Mouse (Mus musculus) neural tube, embryonic 15.5 days (tissue): ENCODE results near the gene Fgfr2. TPM values are rescaled to one million over a fixed set of nuclear protein-coding genes. Genes with fewer than 3 reads are reported as not detected.

Source experiments
- ATAC-seq: fragments of 200-750 bp; cut with Nextera tagmentation; 2 replicates; pipeline ENCODE4 v1.8.0; 2017; ENCODE audit warnings: mild to moderate bottlenecking, moderate TSS enrichment, moderate library complexity; ENCODE audit not compliant: low FRiP score
- H3K27ac ChIP-seq: fragments of 300-500 bp; sonication (generic); replicated peaks from 2 replicates; pipeline ENCODE4 v1.5.1; 2015; ENCODE audit warnings: mild to moderate bottlenecking, inconsistent platforms
- H3K27me3 ChIP-seq: fragments of 300-500 bp; sonication (generic); replicated peaks from 2 replicates; pipeline ENCODE4 v1.6.1; 2015; ENCODE audit warnings: inconsistent platforms
- H3K36me3 ChIP-seq: fragments of 300-500 bp; sonication (generic); 2 replicates; pipeline ENCODE4 v1.6.1; 2015; ENCODE audit warnings: inconsistent platforms
- H3K4me1 ChIP-seq: fragments of 300-500 bp; sonication (generic); 2 replicates; pipeline ENCODE4 v1.6.1; 2015; ENCODE audit warnings: inconsistent platforms
- H3K4me2 ChIP-seq: fragments of 300-500 bp; sonication (generic); 2 replicates; pipeline ENCODE4 v1.6.1; 2015; ENCODE audit warnings: inconsistent platforms, mild to moderate bottlenecking, moderate library complexity
- H3K4me3 ChIP-seq: fragments of 300-500 bp; sonication (generic); replicated peaks from 2 replicates; pipeline ENCODE4 v1.5.1; 2015; ENCODE audit warnings: mild to moderate bottlenecking, inconsistent platforms
- H3K9ac ChIP-seq: fragments of 300-500 bp; sonication (generic); replicated peaks from 2 replicates; pipeline ENCODE4 v1.6.1; 2015; ENCODE audit warnings: mild to moderate bottlenecking, inconsistent platforms
- H3K9me3 ChIP-seq: fragments of 300-500 bp; sonication (generic); replicated peaks from 2 replicates; pipeline ENCODE4 v1.6.1; 2016; ENCODE audit warnings: inconsistent platforms
- WGBS: fragments of 180-500 bp; shearing (Covaris S2); methylation state at CpG from one replicate; pipeline ENCODE4 v1.1.7; 2015; ENCODE audit warnings: mixed read lengths; 5-methylcytosine and 5-hydroxymethylcytosine counted together
- polyA plus RNA-seq: library from polyadenylated mRNA; unstranded; fragments of >200 nt; fragmentation: Nextera tagmentation; extraction: Ambion mirVana; gene quantifications from 2 replicates; pipeline ENCODE4 v1.2.1, GENCODE M21; 2015

Fgfr2 gene
- polyA plus RNA-seq, 1 experiment from 2014 or later, result 21.2 TPM

GRCm38 (mm10) chr7:131810916-131811315 is 1312.2 kb downstream of the Fgfr2 start:
- Histone ChIP-seq H3K27ac (no peak overlapping the region), H3K4me3 (no peak overlapping the region), H3K9me3 (no peaks in the 10 kb centered on the region), H3K4me1 (no peaks in the 10 kb centered on the region), H3K36me3 (no peaks in the 10 kb centered on the region), H3K4me2 (no peak overlapping the region), H3K9ac (no peak overlapping the region), H3K27me3 (peaks cover 42% of the 10 kb centered on the region)
- WGBS, result 75% methylated on average over 4 of the region's 4 CpGs
- ATAC-seq, result no peak

GRCm38 (mm10) chr7:131809584-131810181 is 1313.5 kb downstream of the Fgfr2 start:
- Histone ChIP-seq H3K4me3 (no peak overlapping the region), H3K27me3 (peaks cover 42% of the 10 kb centered on the region), H3K4me1 (0 out of 2 replicates have a peak, but pooled peaks cover 4% of the 10 kb centered on the region), H3K9me3 (no peaks in the 10 kb centered on the region), H3K36me3 (no peaks in the 10 kb centered on the region), H3K9ac (no peak overlapping the region), H3K27ac (no peak overlapping the region), H3K4me2 (no peak overlapping the region)
- no peak for ATAC-seq
- 67% methylated on average over 5 of the region's 5 CpGs for WGBS

- Histone ChIP-seq H3K4me2 (no peak overlapping the region), H3K9me3 (no peaks in the 10 kb centered on the region), H3K27ac (no peak overlapping the region), H3K4me1 (0 out of 2 replicates have a peak, but pooled peaks cover 4% of the 10 kb centered on the region), H3K27me3 (peaks cover 50% of the 10 kb centered on the region), H3K4me3 (no peak overlapping the region), H3K36me3 (no peaks in the 10 kb centered on the region), H3K9ac (no peak overlapping the region)
- 72% methylated on average over 2 of the region's 2 CpGs for WGBS
- no peak for ATAC-seq
These were observed 1315.9 kb downstream of the Fgfr2 start for GRCm38 (mm10) chr7:131807257-131807656.

GRCm38 (mm10) chr7:131805525-131806202 is 1317.5 kb downstream of the Fgfr2 start:
- no peak for ATAC-seq
- Histone ChIP-seq H3K9me3 (no peaks in the 10 kb centered on the region), H3K36me3 (no peaks in the 10 kb centered on the region), H3K9ac (no peak overlapping the region), H3K4me2 (no peak overlapping the region), H3K4me3 (no peak overlapping the region), H3K27me3 (peaks cover 52% of the 10 kb centered on the region), H3K4me1 (peaks cover 16% of the 10 kb centered on the region), H3K27ac (no peak overlapping the region)
- 17% methylated on average over 9 of the region's 9 CpGs for WGBS

GRCm38 (mm10) chr7:131800416-131801045 is 1322.6 kb downstream of the Fgfr2 start:
- Histone ChIP-seq H3K4me1 (peaks cover 17% of the 10 kb centered on the region), H3K4me3 (no peak overlapping the region), H3K36me3 (no peaks in the 10 kb centered on the region), H3K9me3 (no peaks in the 10 kb centered on the region), H3K9ac (no peak overlapping the region), H3K27ac (no peak overlapping the region), H3K4me2 (no peak overlapping the region), H3K27me3 (peaks cover 30% of the 10 kb centered on the region)
- no peak for ATAC-seq
- WGBS, result 20% methylated on average over 6 of the region's 6 CpGs

- 35% methylated on average over 6 of the region's 6 CpGs for WGBS
- Histone ChIP-seq H3K4me1 (peaks cover 20% of the 10 kb centered on the region), H3K36me3 (no peaks in the 10 kb centered on the region), H3K4me3 (no peak overlapping the region), H3K9me3 (no peaks in the 10 kb centered on the region), H3K27me3 (peaks cover 15% of the 10 kb centered on the region; the same call in 1 of the 2 replicates), H3K4me2 (no peak overlapping the region), H3K27ac (no peak overlapping the region), H3K9ac (no peak overlapping the region)
- ATAC-seq, result no peak
These were observed 1326.0 kb downstream of the Fgfr2 start for GRCm38 (mm10) chr7:131797161-131797560.

- Histone ChIP-seq H3K36me3 (no peaks in the 10 kb centered on the region), H3K27ac (no peak overlapping the region), H3K27me3 (peaks cover 47% of the 10 kb centered on the region), H3K4me2 (peak overlapping the region; percentile 30), H3K4me3 (0 out of 2 replicates have a peak overlapping the region, but pooled peaks have one; percentile 1), H3K4me1 (peaks cover 7% of the 10 kb centered on the region), H3K9me3 (no peaks in the 10 kb centered on the region), H3K9ac (no peak overlapping the region)
- 27% methylated on average over 10 of the region's 10 CpGs for WGBS
- ATAC-seq, result no peak
These were observed 1334.4 kb downstream of the Fgfr2 start for GRCm38 (mm10) chr7:131788595-131789206.

GRCm38 (mm10) chr7:131785721-131786120 is 1337.4 kb downstream of the Fgfr2 start:
- Histone ChIP-seq H3K9ac (no peak overlapping the region), H3K27me3 (peaks cover 58% of the 10 kb centered on the region), H3K36me3 (no peaks in the 10 kb centered on the region), H3K9me3 (no peaks in the 10 kb centered on the region), H3K4me3 (no peak overlapping the region), H3K4me2 (no peak overlapping the region), H3K4me1 (peaks cover 4% of the 10 kb centered on the region; the same call in 1 of the 2 replicates), H3K27ac (no peak overlapping the region)
- no peak; the same call in 1 of the 2 replicates for ATAC-seq
- WGBS, result 87% methylated on average over 3 of the region's 3 CpGs

GRCm38 (mm10) chr7:131778271-131778985 is 1344.7 kb downstream of the Fgfr2 start:
- H3K4me2 ChIP-seq, result peak overlapping the region; percentile 23
- ATAC-seq, result no peak
- no peaks in the 10 kb centered on the region for H3K9me3 ChIP-seq
- H3K9ac ChIP-seq, result no peak overlapping the region
- WGBS, result 30% methylated on average over 24 of the region's 24 CpGs
- no peak overlapping the region for H3K4me3 ChIP-seq
- H3K4me1 ChIP-seq, result peaks cover 43% of the 10 kb centered on the region
- H3K36me3 ChIP-seq, result no peaks in the 10 kb centered on the region
- H3K27me3 ChIP-seq, result peaks cover 56% of the 10 kb centered on the region
- H3K27ac ChIP-seq, result no peak overlapping the region

GRCm38 (mm10) chr7:131777461-131778270 is 1345.5 kb downstream of the Fgfr2 start:
- H3K4me3 ChIP-seq, result no peak overlapping the region
- H3K27me3 ChIP-seq, result peaks cover 54% of the 10 kb centered on the region
- H3K9ac ChIP-seq, result no peak overlapping the region; the same call in 1 of the 2 replicates
- 11% methylated on average over 10 of the region's 10 CpGs for WGBS
- H3K4me2 ChIP-seq, result peak overlapping the region; percentile 23
- H3K36me3 ChIP-seq, result no peaks in the 10 kb centered on the region
- H3K9me3 ChIP-seq, result no peaks in the 10 kb centered on the region
- ATAC-seq, result peak; percentile 50; the same call in 1 of the 2 replicates
- no peak overlapping the region for H3K27ac ChIP-seq
- H3K4me1 ChIP-seq, result peaks cover 43% of the 10 kb centered on the region
